Mouse (Mus musculus): ENCODE measurements at regions not wholly inside any gene's neighbourhood (a gene's known extent, or its start where the extent isn't known, plus 50 kb on each side); places are given as distances from the start of the nearest gene placed in this dataset.

GRCm38 (mm10) chr8:115565768-115566167, 141.8 kb downstream of the Maf start:
- TF ChIP-seq GATA4 (IDR thresholded peaks at IDR 0.05; ENCODE audit: insufficient replicate concordance, low read length) = no peak

- TF ChIP-seq GATA4 (IDR thresholded peaks at IDR 0.05; ENCODE audit: insufficient replicate concordance, low read length) = no peak
Measured at GRCm38 (mm10) chr8:115562362-115562761, 145.2 kb downstream of the Maf start.

- TF ChIP-seq GATA4 (IDR thresholded peaks at IDR 0.05; ENCODE audit: insufficient replicate concordance, low read length) = peak; percentile 65; the same call in 1 of the 2 replicates
Measured at GRCm38 (mm10) chr8:115560985-115561916, 146.3 kb downstream of the Maf start.

GRCm38 (mm10) chr8:115555452-115555851, 152.1 kb downstream of the Maf start:
- TF ChIP-seq GATA4 (IDR thresholded peaks at IDR 0.05; ENCODE audit: insufficient replicate concordance, low read length) = no peak

- peak; percentile 89 for TF ChIP-seq GATA4 (IDR thresholded peaks at IDR 0.05; ENCODE audit: insufficient replicate concordance, low read length)
Measured at GRCm38 (mm10) chr8:115554185-115554584, 153.4 kb downstream of the Maf start.

GRCm38 (mm10) chr8:115551262-115551661, 156.3 kb downstream of the Maf start:
- TF ChIP-seq GATA4 (IDR thresholded peaks at IDR 0.05; ENCODE audit: insufficient replicate concordance, low read length) = no peak

- TF ChIP-seq GATA4 (IDR thresholded peaks at IDR 0.05; ENCODE audit: insufficient replicate concordance, low read length) = no peak
Measured at GRCm38 (mm10) chr8:115549112-115549511, 158.5 kb downstream of the Maf start.

GRCm38 (mm10) chr8:115544067-115544466, 163.5 kb downstream of the Maf start:
- TF ChIP-seq GATA4 (IDR thresholded peaks at IDR 0.05; ENCODE audit: insufficient replicate concordance, low read length) = no peak

- no peak for TF ChIP-seq GATA4 (IDR thresholded peaks at IDR 0.05; ENCODE audit: insufficient replicate concordance, low read length)
Measured at GRCm38 (mm10) chr8:115542935-115543334, 164.7 kb downstream of the Maf start.

- TF ChIP-seq GATA4 (IDR thresholded peaks at IDR 0.05; ENCODE audit: insufficient replicate concordance, low read length) = peak; percentile 88
Measured at GRCm38 (mm10) chr8:115539600-115539999, 168.0 kb downstream of the Maf start.

GRCm38 (mm10) chr8:115538236-115538635, 169.4 kb downstream of the Maf start:
- peak; percentile 79; the same call in 1 of the 2 replicates for TF ChIP-seq GATA4 (IDR thresholded peaks at IDR 0.05; ENCODE audit: insufficient replicate concordance, low read length)

GRCm38 (mm10) chr8:115537761-115538160, 169.8 kb downstream of the Maf start:
- no peak for TF ChIP-seq GATA4 (IDR thresholded peaks at IDR 0.05; ENCODE audit: insufficient replicate concordance, low read length)

- TF ChIP-seq GATA4 (IDR thresholded peaks at IDR 0.05; ENCODE audit: insufficient replicate concordance, low read length) = peak; percentile 71; the same call in 1 of the 2 replicates
Measured at GRCm38 (mm10) chr8:115536554-115537346, 170.8 kb downstream of the Maf start.

- TF ChIP-seq GATA4 (IDR thresholded peaks at IDR 0.05; ENCODE audit: insufficient replicate concordance, low read length) = no peak
Measured at GRCm38 (mm10) chr8:115536001-115536400, 171.6 kb downstream of the Maf start.

- TF ChIP-seq GATA4 (IDR thresholded peaks at IDR 0.05; ENCODE audit: insufficient replicate concordance, low read length) = peak; percentile 51; the same call in 1 of the 2 replicates
Measured at GRCm38 (mm10) chr8:115534030-115534429, 173.6 kb downstream of the Maf start.

- no peak for TF ChIP-seq GATA4 (IDR thresholded peaks at IDR 0.05; ENCODE audit: insufficient replicate concordance, low read length)
Measured at GRCm38 (mm10) chr8:115531343-115531742, 176.3 kb downstream of the Maf start.

Data from liver, adult (tissue).